Mouse (Mus musculus): ENCODE measurements around the gene Bspry.
"Not testable (repeated sequence)": the region's sequence is repeated elsewhere in the genome, so short reads cannot be mapped to it uniquely, and the experiment has no call there.

Gene Bspry

DNA sequence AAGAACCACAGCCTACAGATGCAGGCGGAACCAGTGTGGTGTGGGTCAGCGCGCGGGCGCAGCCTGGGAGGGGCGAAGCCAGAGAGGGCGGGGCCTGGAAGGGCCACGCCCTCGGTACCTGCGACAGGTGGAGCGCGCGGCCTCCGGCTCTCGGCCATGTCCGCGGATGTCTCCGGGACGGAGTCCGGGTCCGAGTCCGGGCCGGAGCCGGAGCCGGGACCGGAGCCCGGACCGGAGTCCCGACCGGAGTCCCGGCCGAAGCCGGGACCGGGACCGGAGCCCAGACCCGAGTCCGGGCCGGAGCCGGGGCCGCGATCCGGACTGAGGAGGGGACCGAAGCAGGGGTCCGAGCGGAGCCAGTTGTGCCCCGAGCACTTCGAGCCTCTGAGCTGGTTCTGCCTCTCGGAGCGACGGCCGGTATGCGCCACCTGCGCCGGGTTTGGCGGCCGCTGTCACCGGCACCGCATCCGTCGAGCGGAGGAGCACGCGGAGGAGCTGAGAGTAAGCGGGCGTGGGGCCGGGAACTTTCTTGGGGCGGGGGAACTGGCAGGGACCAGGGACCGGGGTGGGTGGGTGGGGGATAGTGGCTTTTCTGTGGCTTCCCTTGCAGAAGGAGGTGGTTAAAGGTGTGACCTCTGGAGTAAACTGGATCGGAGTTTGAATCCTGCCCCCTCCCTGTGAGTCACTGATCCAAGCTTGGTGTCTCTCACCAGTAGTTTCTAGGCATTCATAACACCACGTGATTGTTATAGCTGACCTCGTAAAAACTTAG is at the start of gene Bspry:
TSS of gene Bspry (plus strand) at position 117 of the 772 bp plus-strand sequence.
- DNase-seq, result peak; percentile 74

DNA sequence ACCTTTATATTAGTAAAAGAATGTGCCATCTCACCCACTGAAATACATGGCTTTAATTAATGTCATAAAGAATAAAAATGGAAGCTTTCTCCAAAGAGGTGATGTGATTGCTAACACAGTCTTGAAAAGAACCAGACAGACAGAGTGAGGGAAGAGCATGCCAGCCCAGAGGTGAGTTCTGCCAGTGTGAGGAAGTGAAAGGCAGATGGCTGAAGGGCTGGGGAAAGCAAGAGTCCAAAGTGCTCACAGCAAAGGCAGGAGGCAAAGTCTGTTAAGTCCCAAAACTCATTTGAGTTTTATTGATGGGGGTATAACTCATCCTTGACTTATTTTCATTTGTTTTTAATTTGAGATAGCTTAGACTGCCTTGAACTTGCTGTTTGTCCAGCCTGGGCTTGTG is 49.2 kb upstream of the Bspry start:
- no peak for DNase-seq

DNA sequence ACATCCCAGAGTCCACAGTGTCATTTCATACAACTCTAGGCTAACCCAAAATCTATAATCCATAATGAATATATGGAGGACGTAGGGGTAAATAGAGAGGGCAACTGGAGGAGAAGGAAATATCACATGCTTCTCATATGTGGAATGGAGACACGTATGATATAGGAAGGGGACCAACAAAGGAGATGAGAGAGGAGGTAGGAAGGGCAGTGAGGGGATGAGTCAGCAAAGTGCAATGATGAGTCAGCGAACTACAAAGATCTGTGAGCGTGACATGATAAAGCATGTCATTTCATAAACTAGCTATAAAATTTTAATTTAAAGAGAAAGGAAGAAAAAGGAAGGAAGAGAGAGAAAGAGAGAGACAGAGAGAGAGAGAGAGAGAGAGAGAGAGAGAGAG is 48.3 kb upstream of the Bspry start:
- no peak for DNase-seq

DNA sequence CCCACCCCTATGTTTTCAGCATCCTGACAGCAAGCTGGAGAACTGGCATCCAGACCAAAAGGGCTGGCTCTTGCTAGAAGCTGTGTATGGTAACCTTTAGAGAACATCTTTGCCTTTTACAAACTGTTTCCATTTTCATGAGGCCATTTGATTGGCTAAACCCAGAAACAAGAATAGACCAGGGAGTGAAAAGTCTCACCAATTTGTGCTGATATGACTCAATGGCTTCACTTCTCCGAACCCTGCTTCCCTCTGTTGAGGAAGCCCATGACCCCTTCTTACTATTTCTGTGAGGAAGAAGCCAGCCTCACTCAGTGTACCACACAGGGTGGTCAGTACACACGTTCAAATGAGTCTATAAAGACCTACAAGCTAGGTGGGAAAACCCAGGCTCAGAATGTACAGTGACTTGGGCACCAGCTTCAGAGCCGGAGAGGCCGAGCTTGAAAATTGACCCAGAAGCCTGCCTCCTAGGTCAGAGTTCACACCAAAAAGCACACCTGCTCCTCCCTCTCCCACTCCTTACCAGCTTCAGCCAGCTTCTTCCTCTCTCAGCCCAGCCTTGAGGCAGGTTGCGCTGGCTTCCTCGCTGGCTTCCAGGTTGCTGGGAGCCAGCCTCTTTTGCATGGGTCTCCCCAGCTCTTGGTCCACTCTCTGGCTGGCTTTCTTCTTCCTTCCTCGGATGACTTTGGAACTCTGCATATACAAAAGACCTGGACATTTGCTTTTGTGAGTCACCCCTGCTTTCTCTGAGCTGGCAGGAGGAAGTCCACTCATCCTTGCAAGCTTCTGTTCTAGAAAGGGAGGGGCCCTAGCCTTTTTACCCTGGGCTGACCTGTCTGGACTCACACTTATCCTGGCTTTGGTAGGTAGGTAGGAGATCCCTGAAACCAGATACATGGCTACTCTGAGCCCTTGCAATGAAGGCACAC is 45.6 kb upstream of the Bspry start:
- no peak for DNase-seq

DNA sequence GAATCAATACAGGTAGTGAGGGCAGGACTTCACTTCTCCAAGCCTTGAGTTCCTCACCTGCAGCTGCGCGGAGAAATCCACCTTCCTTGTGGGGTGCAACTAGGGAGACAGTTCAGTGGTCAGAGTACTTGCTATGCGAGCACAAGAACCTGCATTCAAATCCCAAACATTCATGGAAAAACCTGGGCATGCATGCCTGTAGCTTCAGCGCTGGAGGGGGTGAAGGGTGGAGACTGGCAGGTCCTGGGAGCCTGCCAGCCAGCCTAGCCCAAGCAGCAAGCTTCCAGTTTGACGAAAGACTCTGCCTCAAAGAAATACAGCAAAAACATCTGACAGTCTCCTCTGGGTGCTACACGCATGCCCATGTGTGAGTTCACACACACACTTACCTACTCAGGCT is 44.8 kb upstream of the Bspry start, which contains the start of gene Rnf183:
TSS of gene Rnf183 (minus strand) at position 172 of the 400 bp plus-strand sequence.
- DNase-seq, result no peak

DNA sequence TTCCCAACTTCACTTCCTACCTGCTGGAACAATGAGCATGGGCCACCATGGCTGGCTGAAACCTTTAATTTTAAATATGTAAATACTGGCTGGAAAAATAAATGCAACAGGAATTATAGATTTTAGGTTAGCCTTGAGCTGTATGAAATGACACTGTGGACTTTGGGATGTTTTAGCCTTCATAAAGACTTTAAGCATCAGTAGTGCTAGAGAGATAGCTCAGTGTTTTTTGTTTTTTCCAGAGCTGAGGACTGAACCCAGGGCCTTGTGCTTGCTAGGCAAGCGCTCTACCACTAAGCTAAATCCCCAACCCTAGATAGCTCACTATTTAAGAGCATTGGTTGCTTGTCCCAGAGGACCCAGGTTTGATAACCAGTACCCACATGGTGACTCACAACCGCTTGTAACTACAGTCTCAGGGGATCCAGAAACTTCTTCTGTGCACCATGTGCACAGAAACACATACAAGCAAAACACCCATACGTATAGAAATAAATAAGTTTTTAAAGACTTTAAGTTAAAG is 42.5 kb upstream of the Bspry start:
- DNase-seq, result no peak

DNA sequence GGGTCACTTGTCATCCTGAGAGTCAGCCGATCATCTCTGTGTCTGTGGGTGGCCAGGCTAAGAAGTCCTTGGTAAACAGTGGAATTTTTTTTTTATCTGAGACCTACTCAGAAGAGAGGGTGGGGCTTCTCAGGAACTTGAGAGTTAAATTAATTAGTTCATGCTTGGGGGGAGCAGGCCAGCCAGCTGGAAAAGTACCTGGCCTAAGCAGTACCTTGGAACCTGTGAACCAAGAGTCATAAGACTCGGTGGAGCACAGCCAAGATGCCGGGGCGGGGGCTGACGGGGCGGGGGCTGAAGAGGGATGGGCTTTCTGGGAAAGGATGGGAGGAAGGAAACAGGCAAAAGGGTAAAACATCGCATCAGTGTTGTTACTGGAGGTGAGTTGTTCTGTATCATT is 42.0 kb upstream of the Bspry start:
- DNase-seq, result no peak

DNA sequence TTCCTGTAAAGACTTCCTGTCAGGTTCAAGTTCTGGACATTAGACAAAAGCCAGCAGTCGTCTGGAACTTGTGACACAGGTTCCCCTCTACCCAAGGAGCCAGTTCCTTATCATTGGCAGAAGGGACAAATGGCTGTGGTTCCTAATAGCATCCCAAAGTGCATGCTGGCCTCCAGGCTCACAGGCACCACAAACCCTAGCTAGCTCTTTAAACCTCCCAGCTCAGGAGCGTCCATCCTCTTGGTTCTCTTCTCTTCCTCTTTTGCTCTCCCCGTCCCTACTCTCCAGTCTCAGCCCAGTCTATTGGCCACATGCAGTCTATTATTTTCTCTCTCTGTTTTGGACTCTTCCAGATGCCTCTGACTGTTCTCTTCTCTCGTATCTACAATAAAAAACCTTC is 40.1 kb upstream of the Bspry start:
- DNase-seq, result no peak

DNA sequence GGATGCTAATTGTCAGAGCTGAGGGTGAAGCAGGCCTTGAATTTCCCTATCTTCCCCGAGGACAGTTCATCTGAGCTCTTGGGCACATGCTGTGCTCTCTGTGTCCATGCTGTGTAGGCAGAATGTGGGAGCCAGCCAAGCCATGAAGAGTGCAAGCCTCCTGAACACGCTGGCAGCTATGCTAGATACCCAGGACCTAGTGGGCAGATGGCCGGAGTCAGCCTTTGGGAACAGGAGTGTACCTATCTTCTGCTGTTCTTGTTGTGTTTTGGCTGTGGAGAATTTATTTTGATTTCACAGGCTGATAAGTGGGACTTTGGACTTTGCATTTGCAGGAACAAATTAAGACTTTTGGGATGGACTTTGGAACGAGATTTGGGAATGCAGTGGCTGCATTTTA is 39.3 kb upstream of the Bspry start:
- no peak for DNase-seq

DNA sequence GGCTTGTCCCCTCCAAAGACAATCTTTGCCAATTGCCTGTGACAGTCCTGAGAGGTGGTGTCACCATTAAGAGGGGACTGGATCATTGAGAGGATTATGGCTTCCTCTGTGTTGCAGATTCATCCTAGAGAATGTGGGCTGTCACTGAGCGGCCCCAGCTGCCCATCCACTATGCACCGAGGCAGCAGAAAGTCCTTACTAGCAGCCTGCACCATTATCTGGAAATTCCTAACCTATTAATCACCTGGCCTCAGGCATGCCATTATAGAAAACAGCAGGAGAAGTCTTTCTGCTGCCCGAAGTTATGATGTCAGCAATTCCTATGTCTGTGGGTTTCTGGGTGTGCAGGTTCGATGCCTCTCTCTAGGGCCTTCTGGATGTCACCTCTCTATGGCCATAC is 38.9 kb upstream of the Bspry start:
- no peak for DNase-seq

DNA sequence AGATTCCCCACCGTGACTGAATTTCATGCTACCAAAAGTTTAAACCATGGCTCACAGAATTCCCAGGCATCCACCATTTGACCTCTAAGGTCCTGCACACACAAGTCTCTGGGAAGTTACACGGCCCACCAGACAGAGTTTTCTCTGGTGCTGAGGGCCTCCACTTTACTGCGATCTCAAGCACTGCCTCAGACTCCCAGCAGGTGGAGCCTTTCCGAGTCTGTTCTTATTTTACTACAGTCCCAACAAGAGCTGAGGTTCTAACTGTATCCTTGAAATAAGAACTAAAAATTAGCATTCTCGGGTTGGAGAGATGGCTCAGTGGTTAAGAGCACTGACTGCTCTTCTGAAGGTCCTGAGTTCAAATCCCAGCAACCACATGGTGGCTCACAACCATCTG is 24.9 kb upstream of the Bspry start:
- DNase-seq, result peak; percentile 69

DNA sequence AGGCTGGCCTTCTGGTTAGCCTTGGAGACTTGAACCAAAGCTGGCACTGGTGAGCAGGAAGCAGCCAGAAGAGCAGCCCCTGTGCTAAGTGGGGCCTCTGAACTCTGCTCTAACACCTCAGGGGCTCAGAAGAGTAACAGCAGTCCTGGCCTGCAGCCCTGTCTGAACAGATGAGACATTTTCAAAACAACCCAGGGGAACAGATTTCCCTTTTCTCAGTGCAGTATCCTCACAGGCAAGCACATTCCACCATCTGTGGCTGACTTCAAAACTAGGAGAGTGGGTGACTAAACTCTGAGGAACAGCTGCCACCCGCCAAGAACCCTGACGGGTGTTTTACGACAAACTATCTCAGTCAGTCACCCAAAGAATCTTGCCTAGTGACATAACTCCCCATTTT is 20.8 kb upstream of the Bspry start:
- DNase-seq, result peak; percentile 15

DNA sequence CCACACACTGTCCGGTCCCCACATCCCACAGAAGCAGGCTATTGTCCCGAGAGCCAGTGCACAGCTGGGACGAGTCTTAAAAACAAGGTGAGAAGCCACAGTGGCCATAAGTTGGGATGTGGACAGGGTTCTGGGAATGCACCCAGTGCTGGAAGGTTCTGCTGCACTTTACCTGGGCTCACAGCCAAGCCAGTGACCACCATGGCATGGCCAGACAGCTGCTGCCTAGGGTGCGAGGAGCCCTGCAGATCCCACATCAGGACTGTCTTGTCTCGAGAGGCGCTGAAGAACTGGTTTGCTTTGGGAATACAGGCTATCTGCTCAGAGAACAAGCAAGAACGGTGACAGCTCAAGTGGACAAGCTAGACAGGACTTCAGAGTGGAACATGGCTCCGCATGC is 19.5 kb upstream of the Bspry start:
- DNase-seq, result no peak

DNA sequence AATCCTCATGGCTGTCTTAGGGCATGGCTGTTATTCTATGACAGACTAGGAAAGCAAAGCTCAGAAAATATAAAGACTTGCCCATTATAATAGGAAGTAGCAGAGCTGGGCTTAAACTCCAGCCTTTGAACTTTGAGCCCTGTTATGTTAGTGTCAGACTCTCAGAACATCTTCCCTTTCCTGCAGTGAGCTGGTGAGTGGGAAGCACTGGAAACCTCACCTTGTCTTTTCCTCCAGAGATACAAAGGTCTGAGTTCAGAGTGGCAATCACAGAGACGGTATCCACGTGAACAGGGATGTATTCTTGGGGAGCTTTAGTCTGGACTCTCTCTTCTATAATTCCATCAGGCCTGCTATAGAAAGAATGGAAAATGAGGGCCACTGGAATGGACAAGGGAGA is 16.7 kb upstream of the Bspry start:
- no peak for DNase-seq

DNA sequence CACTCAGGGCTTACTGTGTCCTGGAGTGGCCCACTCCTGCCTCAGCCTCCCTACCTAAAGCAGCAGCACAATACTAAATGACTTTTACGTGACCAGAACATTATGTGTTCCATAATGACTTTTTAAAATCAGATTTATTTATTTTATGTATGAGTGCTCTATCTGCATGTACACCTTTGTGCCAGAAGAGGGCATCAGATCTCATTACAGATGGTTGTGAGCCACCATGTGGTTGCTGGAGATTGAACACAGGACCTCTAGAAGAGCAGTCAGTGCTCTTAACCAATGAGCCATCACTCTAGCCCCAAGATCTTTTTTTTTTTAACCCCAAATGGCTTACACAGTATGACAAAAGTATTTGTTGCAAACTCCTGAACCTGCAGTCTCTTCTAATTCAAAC is 11.7 kb upstream of the Bspry start:
- DNase-seq, result no peak

DNA sequence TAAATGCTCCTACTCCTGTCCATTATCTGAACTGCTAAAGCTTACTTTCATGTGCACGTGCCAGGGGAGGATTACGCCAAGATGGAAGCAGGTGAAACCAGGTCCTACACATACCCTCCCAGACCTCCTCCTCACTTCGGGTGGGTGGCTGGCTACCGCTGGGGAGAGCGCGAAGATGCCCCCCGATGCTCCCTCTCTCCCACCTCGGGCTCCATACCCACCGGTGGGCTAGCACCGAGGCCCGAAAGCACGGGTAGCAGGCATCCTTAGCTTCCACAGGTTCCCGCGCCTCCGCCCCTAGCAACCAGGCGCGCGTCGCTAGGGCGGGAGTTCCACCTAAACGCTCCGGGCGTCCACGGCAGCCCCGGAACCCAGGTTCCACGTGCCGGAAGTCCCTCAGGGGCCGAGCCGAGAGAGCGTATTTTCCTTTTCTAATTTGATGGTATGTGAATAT is 9.2 kb upstream of the Bspry start, which contains the start of gene Wdr31:
TSS of gene Wdr31 (minus strand) at position 299 of the 454 bp plus-strand sequence.
- DNase-seq, result peak; percentile 68

DNA sequence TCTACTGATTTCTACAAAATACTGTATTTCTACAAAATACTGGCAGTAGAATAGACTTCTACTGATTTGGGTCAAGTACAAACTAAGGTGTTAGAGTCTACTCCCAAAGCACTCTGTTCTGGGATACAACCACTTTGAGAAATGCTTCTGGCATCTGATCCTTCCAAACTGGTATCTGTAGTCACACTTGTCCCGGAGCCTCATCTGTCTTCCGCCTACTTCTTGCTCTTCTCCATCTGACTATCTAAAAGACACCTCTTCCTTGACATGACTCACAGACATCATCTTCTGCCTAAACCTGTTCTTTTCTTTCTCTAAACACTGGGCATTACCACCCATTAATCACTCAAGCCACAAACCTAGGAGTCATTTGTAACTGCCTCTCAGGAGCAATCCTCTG is 7.8 kb upstream of the Bspry start:
- no peak for DNase-seq

DNA sequence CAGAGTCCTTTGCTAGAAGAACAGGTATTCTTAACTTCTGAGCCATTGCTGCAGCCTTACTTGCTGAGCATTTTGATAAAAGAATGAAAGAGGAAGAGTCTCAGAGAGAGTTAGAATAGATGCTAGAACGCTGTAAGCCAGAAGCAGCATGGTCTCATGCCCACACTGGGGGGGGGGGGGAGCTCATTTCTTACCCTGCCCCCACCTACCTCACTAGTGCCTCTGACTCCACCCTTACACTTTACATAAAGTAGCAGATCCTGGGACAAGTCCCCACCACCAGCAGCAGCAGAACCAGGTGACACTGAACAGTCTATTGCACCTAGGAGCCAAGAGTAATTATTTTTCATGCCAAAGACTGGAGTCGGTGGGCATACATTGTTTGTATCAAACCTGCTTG is 4.7 kb upstream of the Bspry start:
- no peak for DNase-seq

DNA sequence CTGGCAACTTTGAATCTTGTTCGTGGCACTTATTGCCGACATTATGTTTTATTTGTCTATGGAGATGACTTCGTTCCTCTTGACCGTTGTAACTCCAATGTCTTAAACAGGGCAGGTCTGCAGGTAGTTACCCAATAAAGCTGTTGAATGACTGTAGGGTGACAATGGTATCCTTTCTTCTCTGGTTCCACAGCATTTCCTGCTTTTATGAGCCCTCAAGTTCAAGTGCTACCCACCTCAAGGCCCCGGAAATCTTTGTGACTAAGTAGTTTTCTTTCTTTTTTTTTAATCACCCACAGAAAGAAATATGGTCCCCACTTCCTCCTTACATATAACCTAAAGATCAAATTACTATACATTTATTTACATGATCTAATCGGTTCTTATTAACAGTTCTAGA is 4.1 kb upstream of the Bspry start:
- no peak for DNase-seq

DNA sequence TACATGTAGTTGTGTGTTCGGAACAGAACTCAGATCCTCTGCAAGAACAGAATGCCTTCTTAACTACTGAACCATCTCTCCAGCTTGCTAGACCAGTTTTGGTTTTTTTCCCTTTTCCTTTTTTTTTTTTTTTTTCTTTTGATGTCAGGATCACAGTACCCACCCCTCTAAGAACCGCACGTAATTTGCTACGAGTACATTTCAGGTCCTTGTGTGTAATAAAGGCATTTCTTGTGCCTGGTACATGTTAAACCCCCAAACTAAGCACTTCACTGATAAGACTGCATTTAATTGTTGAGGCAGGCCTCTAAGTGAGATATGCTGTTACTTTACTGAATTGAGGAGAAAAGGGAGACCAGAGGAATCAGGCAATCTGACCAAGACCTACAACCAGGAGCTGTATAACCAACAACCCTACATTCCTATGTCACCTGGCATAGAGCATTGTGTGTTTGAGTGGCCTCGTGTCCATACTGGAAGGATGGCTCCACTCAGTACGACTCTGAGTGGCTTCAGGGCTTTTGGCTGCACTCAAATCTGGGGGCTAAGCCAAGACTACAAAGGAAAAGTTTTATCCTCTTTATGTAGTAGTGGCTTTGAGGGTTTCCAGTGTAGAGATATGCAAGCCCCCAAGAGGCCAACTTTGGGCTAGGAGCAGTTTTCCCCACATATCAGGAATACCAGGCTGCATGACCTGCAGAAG is 2.2 kb upstream of the Bspry start:
- no peak for DNase-seq

DNA sequence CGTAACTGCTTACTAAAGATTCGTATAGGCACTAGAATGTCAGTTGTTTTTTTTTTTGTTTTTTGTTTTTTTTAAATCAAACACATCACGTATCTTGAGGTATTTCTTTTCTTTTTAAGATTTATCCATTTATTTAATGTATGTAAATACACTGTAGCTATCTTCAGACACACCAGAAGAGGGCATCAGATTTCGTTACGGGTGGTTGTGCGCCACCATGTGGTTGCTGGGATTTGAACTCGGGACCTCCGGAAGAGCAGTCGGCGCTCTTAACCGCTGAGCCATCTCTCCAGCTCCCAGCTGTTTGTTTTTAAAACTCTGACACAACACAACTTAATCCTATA is 288 bp upstream of the Bspry start:
- DNase-seq, result not testable (repeated sequence)

DNA sequence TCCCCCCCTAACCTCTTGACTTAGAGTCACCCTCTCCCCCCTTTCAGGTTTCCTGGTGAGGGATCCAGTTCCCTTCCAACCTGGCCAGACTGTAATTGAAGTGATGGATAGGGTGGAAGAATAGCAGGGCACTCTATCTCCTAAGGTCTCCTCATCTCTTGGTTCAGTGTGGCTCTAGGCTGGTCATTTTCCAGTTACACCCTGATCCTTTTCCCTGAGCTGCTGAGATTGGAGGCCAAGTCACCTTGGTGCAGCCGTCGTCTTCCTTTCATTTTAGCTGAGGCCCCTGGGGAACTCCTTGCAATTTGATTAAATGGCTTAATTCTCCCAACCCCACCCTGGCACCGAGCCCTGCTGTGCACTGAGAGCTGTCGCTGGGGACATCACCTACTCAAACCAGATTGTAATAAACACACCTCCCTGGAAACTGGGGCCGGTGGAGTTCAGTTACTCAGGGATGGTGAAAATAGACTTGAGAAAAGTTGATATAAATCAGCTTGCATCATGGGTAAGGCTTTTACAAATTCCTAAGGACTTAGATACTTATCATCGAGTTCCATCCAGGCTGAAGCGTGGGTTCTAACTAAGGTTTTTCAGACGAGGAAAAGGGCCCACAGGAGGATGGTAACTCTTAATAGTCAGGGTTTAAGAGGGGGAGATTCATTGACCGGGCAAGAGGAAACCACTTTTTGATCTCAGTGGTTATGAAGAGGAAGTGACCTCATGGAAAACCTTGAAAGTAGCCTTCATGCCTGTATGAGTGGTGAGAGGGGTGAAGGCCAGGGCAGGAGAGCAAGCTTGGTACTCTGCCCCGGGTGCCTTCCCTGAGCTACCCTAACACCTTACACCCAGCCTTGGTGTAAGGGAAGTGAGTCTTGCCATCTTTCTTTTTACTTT is 1.1 kb downstream of the Bspry start:
- DNase-seq, result peak; percentile 32

Data from lung, postnatal 36 days (tissue).